Mouse (Mus musculus): Measurements from ENCODE around the gene Lsm3.

Lsm3 gene

GRCm38 (mm10) chr6:91559371-91559770, 43.6 kb downstream of the Lsm3 start:
- no peak for DNase-seq

DNA sequence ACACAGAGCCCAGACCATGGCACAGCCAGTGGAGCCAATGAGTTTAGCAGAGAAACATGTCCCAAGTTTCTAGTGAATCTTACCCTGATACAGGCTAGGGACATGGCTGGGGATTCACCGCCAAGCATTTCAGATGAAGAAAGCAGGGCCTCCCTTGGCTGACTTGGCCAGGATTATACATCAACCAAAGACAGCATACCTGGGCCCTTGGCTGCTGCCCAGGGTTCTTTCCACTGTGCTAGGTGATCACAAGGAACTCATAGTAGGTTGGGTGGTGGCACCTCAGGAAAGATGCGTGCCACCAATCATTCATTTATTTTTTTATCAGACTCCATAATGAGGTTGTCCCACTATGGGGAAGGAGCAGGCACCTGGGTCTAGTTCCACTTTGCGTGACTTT, 44.5 kb downstream of the Lsm3 start:
- no peak for DNase-seq

DNA sequence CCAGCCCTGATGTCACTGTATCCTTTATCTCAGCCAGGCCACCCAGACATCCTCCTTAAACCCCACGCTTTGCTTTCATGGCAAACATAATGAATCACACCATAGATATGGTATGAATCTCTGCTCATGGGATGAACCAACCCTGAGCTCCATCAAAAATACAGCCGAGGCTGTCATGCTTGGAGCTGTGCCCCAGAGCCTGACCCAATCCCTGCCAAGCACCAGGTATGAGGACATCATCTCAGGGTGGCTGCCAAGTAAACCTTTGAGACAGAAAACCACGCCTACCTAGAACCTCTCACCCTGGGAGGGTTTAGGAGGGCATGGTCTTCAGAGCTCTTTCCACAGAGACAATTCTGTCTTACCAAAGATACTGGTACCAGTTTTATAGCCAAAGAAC, 47.3 kb downstream of the Lsm3 start:
- DNase-seq = peak; percentile 69 to 78

GRCm38 (mm10) chr6:91566407-91566806, 50.7 kb downstream of the Lsm3 start:
- no peak for DNase-seq
